Mouse (Mus musculus): ENCODE data around the gene Smpd3. TPM values are rescaled to one million over a fixed set of nuclear protein-coding genes. Genes with fewer than 3 reads are reported as not detected.
A peak's percentile ranks its signal among the peaks of the same experiment; 100 is the strongest.
"Not testable (repeated sequence)": the region's sequence is repeated elsewhere in the genome, so short reads cannot be mapped to it uniquely, and the experiment has no call there.

Smpd3 gene
- total RNA-seq, 2 experiments from 2014 or later: 74.0 to 80.3 TPM

- DNase-seq (ENCODE audit: low spot score in 2 of 2): no peak
Measured at GRCm38 (mm10) chr8:106332498-106332897, 5.3 kb downstream of the Smpd3 start.

- no peak for DNase-seq (ENCODE audit: low spot score in 2 of 2)
Measured at GRCm38 (mm10) chr8:106326624-106327023, 11.2 kb downstream of the Smpd3 start.

GRCm38 (mm10) chr8:106321434-106321833, 16.4 kb downstream of the Smpd3 start:
- DNase-seq (ENCODE audit: low spot score in 2 of 2): peak in 1 of 2 experiments; percentile 64

GRCm38 (mm10) chr8:106320002-106320401, 17.8 kb downstream of the Smpd3 start:
- peak in 1 of 2 experiments; percentile 69 for DNase-seq (ENCODE audit: low spot score in 2 of 2)

- DNase-seq (ENCODE audit: low spot score in 2 of 2): no peak
Measured at GRCm38 (mm10) chr8:106317091-106317490, 20.7 kb downstream of the Smpd3 start.

- no peak for DNase-seq (ENCODE audit: low spot score in 2 of 2)
Measured at GRCm38 (mm10) chr8:106316506-106316905, 21.3 kb downstream of the Smpd3 start.

GRCm38 (mm10) chr8:106315402-106316187, 22.2 kb downstream of the Smpd3 start:
- no peak for DNase-seq (ENCODE audit: low spot score in 2 of 2)

GRCm38 (mm10) chr8:106313799-106314198, 24.0 kb downstream of the Smpd3 start:
- no peak for DNase-seq (ENCODE audit: low spot score in 2 of 2)

- no peak for DNase-seq (ENCODE audit: low spot score in 2 of 2)
Measured at GRCm38 (mm10) chr8:106313120-106313737, 24.6 kb downstream of the Smpd3 start.

- no peak for DNase-seq (ENCODE audit: low spot score in 2 of 2)
Measured at GRCm38 (mm10) chr8:106311967-106312366, 25.8 kb downstream of the Smpd3 start.

- no peak for DNase-seq (ENCODE audit: low spot score in 2 of 2)
Measured at GRCm38 (mm10) chr8:106310026-106310652, 27.6 kb downstream of the Smpd3 start.

GRCm38 (mm10) chr8:106308082-106308786, 29.6 kb downstream of the Smpd3 start:
- DNase-seq (ENCODE audit: low spot score in 2 of 2): not testable (repeated sequence)

- no peak for DNase-seq (ENCODE audit: low spot score in 2 of 2)
Measured at GRCm38 (mm10) chr8:106307586-106307985, 30.2 kb downstream of the Smpd3 start.

- not testable (repeated sequence) for DNase-seq (ENCODE audit: low spot score in 2 of 2)
Measured at GRCm38 (mm10) chr8:106306711-106307248, 31.0 kb downstream of the Smpd3 start.

- no peak for DNase-seq (ENCODE audit: low spot score in 2 of 2)
Measured at GRCm38 (mm10) chr8:106306076-106306475, 31.7 kb downstream of the Smpd3 start.

GRCm38 (mm10) chr8:106305301-106305700, 32.5 kb downstream of the Smpd3 start:
- no peak for DNase-seq (ENCODE audit: low spot score in 2 of 2)

GRCm38 (mm10) chr8:106304321-106304720, 33.5 kb downstream of the Smpd3 start:
- DNase-seq (ENCODE audit: low spot score in 2 of 2): no peak

- peak; percentile 64 to 75 for DNase-seq (ENCODE audit: low spot score in 2 of 2)
Measured at GRCm38 (mm10) chr8:106300739-106301715, 36.8 kb downstream of the Smpd3 start.

GRCm38 (mm10) chr8:106299686-106300085, 38.1 kb downstream of the Smpd3 start:
- no peak for DNase-seq (ENCODE audit: low spot score in 2 of 2)

- no peak for DNase-seq (ENCODE audit: low spot score in 2 of 2)
Measured at GRCm38 (mm10) chr8:106298846-106299245, 38.9 kb downstream of the Smpd3 start.

All from layer of hippocampus, adult 18-20 months (tissue).